Mouse (Mus musculus) right cerebral cortex, postnatal 14 days (tissue): Measurements from ENCODE around the gene Hdac9.

Experiments
- DNase-seq: peaks from one replicate; pipeline ENCODE4 v3.0.0; 2022

The Hdac9 gene

DNA sequence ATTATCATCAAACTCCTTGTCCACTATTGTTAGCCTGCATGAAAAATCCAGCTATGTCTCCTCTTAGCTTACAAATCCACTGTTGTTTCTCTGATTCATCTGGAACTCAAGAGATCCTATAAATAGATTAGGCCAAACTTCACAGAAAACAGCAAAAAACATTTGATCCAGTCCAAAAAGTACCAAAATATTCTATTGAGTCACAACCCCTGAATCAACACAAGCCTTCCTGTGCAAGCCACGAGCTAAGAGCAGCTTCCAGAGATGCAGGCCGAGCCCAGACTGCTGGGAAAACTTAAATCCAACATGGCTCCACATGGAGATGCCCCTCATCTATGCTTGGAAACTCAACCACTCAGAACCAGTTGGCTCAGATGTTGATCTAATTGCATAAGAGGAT lies 113.2 kb downstream of the Hdac9 start:
- DNase-seq = no peak

- DNase-seq = no peak
These were observed 114.6 kb downstream of the Hdac9 start for GRCm38 (mm10) chr12:34802308-34802707.

DNA sequence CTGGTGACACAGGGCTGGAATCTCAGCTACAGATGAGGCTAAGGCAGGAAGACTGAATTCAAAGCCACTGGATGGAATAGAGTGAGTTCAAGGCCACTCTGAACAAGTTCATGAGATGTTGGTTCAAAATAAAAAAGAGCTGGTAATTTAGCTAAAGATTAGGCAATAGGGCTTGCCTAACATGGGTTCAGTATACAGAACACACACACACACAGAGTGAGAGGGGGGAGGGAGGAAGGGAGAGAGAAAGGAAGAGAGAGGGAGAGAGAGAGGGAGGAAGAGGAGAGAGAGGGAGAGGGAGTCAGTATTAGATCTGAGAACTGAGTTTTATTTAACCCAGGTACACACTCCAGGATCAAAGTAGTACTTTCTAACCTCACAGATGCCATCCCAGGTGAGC lies 115.1 kb downstream of the Hdac9 start:
- DNase-seq = no peak

GRCm38 (mm10) chr12:34797389-34797788 lies 119.5 kb downstream of the Hdac9 start:
- no peak for DNase-seq

DNA sequence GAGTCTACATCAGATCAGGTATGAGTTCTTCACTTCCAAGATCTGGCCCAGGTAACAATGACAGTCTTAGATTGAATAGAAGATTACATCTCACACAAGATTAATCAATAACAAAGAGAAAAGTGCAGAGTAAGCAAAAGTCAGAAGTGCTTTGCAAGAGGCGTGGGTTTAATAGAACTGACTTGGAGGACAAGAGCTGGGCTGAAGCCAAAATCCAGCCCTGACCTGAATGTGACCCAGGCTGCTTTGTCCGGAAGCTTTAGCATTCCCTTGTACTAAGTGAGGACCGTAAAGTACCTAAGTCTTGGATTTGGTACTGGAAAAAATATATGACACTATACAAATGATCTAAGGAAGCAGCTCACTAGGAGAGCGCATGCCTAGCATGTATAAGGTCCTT lies 121.4 kb downstream of the Hdac9 start:
- DNase-seq = no peak

DNA sequence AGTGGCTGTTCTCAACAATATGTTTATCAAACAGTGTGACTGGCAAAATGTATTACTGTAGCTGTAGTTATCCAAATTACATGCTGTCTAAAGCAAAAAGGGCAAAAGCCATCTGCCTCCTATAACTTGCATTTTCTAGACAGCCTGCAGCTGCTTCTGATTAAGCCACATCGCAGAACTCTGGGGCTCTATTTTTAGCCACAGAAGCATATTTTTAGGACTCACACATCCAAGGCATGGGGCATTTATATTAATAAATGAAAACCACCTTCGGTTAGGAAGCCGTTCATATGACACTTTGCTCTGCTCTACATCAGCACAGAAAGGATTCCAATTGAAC lies 124.8 kb downstream of the Hdac9 start:
- no peak for DNase-seq

DNA sequence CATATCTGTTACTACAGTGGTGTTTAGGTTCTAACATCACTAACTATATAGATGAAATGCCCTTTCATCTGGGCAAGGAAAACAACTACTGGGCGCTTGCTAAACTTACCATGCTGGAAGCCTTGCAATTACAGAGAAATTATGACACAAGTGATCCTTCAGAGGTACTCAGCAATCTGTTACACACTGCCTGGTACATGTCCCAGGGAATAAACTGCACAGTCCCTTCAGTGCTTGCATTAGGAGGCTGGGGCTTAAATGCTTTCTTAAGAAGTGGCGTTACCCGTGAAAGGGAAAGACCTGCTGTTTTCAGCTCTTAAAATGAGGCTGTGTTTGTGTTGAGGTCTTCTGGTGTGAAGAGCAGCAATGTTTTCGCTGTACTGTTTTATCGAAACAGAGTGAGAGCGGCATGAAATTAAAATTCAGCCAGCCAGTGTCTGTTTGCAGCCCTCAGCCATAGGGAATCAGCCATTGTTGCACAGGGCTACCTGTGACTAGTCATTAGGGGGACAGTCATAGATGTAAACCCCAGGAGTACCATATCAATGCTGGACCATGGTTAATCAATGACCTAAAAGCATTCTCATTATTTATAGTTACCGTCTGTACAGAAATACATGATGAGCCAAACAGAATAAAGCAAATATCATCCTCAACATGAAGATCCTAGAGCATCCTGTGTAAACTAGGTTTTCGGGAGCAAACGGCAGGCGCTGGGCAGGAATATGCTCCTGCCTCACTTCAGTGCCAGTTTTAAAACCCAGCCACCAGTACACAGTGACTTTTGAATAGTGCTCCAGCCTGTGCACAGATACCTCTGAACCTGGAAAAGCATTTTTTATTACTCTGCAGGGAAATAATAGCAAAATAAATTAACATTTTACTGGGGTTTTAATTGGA lies 125.4 kb downstream of the Hdac9 start:
- no peak for DNase-seq

DNA sequence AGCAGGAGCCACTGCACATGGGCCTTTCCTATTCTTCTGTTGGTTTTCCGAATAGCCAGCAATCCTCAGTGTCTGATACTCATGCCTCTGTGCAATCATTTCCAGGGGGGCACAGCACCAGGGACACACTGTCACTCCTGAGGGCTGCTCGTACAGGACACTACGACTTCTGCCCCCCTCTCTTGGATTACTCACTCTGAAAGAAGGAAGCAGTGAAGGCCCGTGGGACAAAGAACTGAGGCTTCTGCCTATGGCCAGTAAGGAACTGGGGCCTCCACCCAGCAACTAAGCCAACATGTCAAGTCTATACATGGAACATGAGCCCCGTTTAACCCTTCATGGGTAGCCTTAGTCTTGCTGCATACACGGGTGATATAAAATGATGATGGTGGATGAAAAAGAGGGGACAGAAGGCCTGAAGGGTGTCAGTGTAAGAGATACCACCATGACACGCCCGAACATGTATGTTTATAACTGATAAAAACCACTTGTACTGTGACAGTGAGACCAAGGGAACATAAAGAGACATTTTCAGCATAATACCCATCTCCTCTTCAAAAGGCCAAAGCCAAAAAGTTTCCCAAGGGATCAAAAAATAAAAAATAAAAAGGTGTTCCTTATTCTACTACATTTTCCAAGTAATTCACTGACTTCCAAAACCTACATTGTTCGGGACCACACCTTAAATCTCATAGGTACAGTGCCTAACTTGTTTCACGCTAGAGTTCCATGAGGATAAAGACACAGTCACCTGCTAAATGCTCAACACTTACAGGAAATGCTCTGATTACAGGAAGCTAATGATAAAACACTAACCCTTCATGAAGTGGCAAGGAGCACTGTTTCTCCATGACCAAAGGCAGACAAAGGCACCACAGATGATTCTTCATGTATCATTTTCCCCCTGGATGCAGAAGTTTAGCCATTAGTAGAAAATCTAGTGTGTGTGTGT lies 127.6 kb downstream of the Hdac9 start:
- DNase-seq = no peak

DNA sequence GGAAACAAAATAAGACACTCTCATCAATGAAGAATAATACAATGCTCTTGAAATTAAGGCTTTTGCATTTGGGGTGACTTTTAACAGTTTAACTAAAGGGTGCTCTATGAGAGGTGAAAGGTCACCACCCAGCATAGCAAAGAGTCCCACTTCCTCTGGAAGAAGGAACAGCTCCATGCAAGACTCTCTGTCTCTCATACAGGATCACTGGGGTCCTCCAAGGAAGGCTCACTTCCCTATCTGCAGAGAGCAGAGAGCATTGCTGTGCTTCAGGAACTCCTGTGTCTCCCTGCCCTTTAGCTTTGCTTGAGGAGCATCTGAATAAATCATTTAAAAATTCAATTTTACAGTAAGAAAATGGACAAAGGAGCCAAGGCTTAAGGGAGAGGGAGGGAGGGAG lies 129.5 kb downstream of the Hdac9 start:
- DNase-seq = no peak

- no peak for DNase-seq
These were observed 133.3 kb downstream of the Hdac9 start for GRCm38 (mm10) chr12:34783574-34783973.

DNA sequence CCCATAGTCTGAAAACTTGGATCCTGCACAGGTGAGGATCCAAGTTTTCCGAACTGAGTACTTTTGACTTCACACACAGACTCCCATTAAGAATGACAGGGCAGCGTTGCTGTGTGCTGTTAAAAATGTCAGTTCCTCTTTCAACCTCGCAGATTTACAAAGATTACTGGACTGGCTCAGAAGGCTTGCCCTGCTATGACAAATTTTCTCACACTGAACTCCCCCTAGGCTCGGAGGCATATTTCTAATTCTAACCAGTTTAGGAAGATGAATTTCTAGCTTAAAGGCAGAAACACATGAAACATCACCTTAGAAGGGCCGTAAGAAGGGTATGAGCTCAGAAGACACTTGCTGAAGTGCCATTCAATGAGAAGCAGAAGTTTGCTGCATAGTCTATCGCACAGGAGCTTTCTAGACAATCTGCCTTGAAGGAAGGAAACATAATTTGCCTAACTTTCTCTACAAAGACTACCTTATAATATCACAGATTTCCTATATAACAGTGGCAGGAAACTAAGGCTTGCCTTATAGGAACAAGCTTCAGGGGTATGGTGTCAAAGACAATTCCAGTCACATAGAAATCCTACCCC lies 137.4 kb downstream of the Hdac9 start:
- no peak for DNase-seq

GRCm38 (mm10) chr12:34776170-34776569 lies 140.7 kb downstream of the Hdac9 start:
- DNase-seq = peak; percentile 45

DNA sequence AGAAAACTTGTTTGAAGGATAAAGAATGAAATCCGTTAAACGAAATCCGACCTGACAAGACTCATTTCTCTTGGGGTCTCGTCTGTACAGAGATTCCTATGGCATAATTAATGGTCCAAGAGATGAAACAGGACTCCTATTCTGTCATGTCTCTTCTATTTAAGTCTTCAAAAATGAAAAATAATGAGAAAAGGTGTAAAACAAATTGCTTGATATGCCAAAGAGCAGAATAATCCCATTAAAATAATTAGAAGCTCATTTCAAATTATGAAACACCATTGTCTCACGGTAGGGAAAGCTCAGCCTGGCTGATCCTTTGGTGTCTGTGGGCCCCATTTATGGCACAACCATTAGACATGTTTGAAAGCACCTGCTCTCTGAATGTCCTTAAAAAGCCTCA lies 142.8 kb downstream of the Hdac9 start:
- DNase-seq = no peak

- DNase-seq = no peak
These were observed 149.6 kb downstream of the Hdac9 start for GRCm38 (mm10) chr12:34767226-34767775.

GRCm38 (mm10) chr12:34747266-34747665 lies 169.6 kb downstream of the Hdac9 start:
- DNase-seq = no peak

- DNase-seq = no peak
These were observed 191.7 kb downstream of the Hdac9 start for GRCm38 (mm10) chr12:34725204-34725603.

GRCm38 (mm10) chr12:34724274-34724673 lies 192.6 kb downstream of the Hdac9 start:
- no peak for DNase-seq

DNA sequence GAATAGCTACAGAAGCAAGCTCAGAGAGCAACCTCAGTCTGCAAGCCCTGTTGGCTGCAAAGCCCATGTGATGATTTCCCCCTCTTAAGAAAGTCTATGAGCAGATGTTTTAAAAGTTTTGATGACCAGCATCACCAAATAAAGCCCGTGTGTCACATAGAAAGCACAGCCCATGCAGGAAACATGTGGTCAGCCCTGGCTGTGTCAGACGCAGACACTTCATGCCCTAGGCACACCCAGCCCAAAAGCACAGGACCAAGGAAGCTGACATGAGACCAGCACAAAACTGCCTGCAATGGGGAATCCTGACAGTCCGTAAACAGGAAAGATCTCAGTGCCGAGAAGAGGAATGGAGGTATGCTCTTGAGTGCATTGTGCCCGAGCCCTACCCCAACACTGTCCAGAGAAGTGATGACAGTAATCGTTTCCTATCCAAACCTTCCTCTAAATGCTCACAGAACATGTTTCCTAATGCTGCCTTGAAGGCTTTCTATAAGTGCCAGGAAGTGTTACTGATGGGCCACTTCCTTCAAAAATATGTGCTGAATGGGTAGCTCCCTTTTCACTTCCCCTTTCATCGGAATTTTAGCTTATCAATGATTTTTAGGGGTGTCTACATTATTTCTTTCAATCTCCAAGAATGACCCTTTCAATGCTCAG lies 193.9 kb downstream of the Hdac9 start:
- no peak for DNase-seq

DNA sequence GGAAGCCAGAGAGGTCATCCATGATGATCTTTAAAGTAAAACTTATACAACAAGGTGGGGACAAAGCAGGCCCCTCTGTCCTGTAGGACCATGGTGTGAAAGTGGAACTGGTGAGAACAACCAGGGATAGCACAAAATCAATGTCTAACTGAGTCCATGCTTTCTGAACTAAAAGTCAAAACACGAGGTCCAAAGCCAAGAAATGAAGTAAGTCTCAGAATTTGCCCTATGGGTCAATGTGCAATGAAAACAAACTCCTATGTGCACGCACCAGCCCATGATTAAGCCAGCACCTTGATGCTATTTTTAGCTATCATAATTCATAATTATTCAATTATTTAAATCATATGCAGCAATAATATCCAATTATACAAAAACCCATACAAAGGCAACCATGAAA lies 196.0 kb downstream of the Hdac9 start:
- DNase-seq = no peak

DNA sequence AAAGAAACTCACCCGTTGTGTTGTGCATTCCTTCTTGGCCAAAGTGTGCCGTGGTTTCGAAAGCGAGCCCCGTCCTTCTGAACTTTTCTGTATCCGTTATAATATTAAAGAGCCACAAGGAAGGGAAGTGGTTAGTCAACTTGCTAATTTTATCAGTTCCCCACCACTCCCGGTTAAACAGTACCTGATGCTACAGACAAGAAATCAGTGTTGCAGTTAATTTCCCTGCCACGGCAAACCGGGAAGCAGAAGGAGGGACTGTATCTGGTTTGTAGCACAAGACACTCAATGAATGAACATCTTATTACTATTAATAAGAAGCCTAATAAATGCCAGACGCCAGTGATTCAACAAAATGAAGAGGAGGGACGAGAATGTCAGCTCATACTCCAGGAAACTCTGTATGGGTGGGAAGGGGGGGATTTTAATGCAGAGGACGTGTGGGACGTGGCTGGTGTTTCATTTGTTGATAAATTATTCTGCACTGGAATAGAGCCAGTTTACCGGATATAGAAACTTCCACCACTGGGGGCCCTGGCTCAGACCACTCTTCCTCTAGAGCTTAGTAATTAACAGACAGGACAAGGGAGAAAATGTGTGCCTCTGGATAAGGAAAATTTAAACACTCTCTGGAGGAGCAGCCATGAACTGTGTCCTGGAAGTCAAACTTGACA lies 202.5 kb downstream of the Hdac9 start:
- no peak for DNase-seq

DNA sequence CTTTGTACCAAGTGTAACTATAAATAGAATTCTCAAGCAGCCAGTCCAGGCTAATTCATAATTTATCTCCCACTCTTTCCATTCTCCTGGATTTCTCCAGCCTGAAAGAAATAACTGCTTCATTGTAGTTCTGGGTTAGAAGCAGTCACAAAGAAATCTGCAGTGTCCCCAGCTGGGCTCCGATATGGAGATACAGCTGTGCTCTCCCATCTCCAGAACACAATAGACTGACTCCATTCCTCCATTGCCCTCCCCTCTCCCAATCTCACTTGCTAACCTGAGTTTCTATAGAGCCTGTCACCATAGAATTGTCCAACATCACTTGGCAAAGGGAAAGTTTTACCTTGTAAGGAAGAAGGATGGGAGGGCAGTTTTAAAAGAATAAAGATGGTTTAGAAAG lies 218.9 kb downstream of the Hdac9 start:
- DNase-seq = no peak

DNA sequence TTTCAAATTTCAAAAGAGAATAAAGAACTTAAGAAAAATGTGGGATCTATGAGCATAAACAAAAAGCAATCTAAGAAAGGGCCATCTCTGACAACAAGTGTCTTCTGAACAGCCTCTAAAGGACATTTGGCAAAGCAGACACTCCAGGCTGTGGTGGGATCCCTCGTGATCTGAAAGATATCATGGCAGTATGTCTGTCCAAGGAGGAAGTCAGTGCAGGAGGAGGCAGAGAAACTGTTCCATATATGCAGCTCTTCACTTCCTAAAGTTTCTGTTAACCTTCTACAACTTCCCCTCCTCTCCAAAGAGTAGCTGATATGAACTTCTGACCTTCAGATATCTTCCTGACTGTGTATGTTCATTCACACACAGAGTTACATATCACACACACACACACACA lies 220.2 kb downstream of the Hdac9 start:
- DNase-seq = no peak
